Mouse (Mus musculus) heart, adult 9 months (tissue): ENCODE results near the gene Gsx2.

Experiments
- DNase-seq, 2 experiments: peaks; one replicate each; pipeline ENCODE4 v3.0.0; 2022; ENCODE audit warnings: low spot score in 2 of 2

The Gsx2 gene

DNA sequence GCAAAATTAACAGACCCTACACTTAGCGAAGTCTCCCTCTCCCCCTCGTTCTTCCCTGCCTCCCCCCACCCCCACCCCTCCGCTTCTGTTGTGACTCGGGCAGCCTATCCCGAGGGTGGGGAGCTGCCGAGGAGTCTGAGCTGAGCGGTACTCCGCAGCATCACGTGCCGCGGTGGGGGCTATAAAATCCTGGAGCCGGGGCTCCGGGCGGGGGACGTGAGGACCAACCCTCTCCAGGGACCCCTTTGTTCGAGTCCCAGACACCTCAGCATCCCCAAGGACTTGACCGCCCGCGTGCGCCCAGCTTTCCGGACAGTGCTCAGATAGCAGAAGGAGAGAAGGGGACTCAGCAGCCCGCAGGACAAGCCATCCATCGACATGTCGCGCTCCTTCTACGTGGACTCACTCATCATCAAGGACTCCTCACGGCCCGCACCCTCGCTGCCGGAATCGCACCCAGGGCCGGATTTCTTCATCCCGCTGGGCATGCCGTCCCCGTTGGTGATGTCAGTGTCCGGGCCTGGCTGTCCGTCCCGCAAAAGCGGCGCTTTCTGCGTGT lies at the start of gene Gsx2:
Gene Gsx2 (plus strand): TSS at position 219 of the 559 bp plus-strand sequence.
- no peak for DNase-seq

DNA sequence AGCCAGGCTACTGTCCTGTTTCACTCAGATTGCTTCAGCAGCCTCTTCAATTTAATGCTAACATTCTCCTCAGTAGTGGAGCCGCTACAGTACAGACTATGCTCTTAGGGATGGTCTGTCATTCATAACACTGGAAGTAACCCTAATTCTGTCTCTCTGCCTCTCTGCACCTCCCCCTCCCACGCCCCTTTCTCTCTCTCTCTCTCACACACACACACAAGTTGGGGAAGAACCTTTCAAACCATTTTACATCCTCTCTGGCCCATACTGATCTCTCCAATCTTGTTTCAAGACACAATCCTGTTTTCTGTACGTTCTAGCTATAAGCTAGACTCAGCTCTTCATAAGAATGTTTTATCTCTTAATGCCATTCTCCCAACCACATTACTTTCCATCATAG lies 39.9 kb upstream of the Gsx2 start:
- no peak for DNase-seq

DNA sequence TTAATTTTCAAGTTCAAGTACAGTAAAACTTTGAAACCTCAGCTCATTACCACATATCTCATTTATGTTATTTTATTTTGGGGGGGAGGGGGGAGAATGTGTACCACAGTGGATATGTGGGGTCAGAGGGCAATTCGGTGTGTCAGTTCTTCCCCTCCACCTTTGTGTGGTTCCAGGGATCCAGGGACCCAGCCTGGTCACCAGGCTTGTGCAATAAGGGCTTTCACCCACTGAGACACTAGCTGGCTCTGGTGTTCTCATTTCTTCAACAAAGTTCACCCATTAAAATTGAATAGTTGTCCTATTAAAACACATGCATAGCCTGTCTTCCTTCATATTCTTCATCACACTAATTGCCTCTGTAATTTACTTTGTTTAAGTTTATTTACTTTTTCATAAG lies 36.1 kb upstream of the Gsx2 start:
- no peak for DNase-seq

DNA sequence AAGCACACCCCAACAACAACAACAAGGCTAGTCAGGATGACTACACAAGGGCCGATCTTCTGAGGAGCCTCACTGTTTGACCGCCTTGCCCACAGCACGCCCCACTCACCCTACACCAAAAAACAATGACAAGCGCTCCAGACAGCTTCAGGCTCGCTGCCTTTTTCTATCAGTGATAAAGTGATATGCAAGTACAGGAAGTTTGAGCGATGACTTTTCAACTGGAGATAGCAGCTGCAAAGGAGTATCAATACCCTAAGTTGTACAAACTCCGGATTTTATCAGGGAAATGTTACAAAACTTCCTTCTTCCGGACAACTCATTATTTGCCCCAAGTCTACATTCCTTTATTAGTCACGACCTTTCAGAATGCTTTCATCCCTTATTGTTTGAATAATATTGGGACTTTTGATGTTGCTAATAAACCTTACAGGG lies 32.4 kb upstream of the Gsx2 start:
- DNase-seq, result no peak

DNA sequence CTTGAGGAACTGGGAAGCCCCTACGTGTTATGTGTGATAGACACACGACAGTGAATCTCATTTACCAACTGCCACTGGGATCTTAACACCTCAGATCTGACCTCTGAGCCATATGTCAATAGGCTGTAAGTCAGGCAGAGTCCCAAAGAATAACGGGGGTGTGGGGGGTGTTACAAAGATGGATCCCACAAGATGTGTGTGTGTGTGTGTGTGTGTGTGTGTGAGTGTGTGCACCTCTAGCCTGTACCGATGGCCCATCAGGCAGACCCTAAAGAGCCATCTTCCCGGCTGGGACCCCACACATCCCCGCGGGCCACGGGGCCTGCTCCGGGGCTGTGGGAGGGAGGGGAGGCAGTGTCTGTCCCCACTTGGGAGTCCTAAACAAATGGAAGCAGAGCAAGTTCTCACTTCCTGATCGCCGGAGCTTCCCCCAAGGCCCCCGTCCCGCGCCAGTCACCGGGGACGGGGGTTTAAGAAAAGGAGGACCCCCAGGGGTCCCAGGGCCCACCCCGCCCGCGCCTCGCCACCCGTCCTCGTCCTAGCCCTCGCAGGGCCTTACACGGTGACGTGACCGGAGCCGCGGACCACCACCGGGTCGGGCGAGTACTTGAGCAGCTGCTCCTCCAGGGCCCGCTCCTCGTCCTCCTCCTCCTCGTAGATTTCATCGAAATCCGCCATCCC lies 31.6 kb upstream of the Gsx2 start:
- peak in 1 of 2 experiments; percentile 22 for DNase-seq

DNA sequence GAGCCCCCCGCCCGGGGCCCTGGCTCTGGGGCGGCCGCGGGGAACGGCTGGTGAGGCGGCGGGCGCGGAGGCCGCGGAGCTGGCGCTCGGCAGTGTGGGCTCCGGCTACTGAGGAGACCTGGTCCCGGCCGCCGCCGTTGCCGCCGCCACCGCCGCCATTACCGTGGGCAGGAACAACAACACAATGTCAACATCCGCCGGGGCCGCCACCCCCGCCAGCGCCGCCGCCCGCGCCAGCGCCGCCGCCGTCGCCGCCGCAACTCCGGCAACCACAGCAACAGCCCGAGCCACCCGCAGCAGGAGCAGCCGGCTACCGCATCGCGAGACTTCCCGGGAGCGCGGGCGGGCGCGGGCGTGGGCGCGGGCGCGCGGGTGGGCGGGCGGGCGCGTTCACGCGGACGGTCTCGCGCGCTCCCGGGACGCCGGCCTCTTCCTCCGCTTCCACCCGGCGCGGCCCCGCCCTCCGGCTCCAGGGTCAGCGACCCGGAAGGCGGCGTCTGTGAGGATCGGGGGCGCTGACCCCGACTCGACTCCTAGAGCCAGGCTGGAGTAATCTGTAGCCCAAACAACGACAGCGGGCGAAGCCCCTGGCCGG lies 31.0 kb upstream of the Gsx2 start, which contains the start of gene Chic2:
Gene Chic2 (minus strand): TSS at position 465 of the 595 bp plus-strand sequence.
- DNase-seq, result peak; percentile 89 to 93

DNA sequence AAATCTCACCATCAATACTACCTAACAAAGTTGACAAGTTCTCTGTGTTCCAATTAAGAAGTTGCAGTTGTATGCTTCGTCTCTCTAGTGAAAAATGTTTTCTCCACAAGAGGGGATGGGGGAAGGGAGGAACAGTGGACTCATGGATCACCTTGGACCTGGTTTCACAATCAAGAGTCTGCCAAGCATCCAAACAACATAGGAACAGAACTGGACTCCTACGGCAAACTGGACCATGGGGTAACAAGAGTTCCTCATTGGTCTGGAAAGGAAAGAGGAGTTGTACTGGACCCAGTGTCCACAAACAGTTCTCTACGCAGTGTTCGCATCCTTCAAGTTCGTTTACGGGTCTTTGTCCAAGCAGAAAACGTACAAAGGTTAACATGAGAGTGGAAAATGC lies 30.0 kb upstream of the Gsx2 start:
- DNase-seq, result no peak

DNA sequence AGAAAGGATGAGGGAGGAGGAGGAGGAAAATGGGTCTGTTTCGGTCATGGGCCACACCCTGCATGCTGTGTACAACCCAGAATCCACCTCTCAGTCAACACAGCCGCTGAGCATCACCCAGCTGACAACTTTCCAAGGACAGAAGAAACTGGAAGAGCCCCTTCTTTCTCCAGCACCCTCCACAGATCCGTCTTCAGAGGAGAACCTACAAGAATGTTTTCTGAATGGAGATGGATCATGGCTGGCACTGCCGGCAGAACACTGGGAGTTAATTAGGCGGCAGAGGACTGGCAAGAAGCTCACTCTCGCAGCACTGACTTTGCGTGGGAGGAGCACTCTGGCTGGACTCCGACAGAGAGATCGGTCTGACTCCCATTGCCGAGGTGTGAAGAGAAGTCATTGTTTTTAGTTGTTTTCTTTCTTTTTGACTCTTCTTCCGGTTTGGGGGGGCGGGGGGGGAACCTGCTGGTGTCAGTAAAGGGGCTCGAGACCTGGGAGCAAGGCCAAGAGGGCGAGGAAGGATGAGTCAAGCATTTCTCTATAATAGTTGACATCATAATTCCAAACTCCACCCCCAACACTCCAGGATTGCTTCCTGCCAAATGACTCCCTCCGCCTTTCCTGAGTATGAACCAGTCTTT lies 28.6 kb upstream of the Gsx2 start:
- peak; percentile 50 to 73 for DNase-seq

DNA sequence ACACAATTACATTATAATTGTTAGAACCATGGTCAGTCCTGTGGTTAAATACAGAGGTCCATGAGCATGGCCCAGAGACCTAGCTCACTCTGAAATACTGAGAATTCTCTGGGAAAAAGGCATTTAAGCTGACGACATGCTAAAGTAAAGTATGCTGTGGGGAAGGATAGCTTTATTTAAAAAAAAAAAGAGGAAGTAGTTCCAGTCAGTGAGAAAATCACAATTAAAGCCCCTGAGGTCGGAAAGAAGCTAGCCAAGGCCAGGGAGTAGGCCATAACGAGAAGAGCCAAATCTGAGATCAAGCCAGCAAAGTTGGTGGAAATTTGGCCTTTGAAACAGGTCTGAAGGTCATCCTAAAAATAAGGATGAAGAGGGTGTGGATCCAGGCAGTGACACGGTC lies 24.3 kb upstream of the Gsx2 start:
- DNase-seq, result no peak

DNA sequence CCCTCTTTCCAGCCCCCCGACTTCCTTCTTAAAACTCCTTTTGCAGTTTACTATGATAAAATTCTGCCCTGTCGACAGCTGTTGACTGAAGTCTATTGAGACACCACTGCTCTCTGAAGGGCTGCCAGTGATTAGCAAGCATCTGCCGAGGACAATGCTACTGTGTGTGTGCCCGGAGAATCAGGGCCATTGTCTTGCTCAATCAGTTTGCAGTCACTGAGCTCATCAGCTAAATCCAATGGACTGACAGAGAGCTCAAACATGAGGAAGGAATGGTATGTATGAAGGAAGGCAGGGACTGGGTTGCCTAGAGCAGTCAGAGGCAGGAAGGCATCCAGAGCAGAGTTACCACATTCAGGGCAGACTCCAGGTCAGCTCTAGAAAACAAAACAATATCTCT lies 12.2 kb upstream of the Gsx2 start:
- no peak for DNase-seq

DNA sequence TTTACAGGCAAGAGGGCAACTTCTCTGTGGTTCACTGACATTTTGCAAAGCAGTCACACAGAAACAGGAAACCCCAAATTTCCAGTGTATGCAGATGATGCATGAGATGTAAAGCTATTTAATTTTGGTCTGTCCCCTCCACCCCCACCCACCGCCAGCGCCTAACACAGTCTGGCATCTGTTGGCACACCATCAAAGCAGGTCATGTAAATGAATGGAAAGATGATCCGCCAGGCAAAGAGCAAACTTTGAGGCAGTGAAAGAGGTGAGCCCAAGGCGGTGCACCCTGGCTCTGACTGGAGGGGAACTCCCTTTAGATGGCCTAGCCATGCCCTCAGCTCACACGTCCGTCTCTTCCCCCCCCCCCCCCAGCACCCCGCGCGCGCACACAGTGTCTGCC lies 8.7 kb upstream of the Gsx2 start:
- no peak for DNase-seq

DNA sequence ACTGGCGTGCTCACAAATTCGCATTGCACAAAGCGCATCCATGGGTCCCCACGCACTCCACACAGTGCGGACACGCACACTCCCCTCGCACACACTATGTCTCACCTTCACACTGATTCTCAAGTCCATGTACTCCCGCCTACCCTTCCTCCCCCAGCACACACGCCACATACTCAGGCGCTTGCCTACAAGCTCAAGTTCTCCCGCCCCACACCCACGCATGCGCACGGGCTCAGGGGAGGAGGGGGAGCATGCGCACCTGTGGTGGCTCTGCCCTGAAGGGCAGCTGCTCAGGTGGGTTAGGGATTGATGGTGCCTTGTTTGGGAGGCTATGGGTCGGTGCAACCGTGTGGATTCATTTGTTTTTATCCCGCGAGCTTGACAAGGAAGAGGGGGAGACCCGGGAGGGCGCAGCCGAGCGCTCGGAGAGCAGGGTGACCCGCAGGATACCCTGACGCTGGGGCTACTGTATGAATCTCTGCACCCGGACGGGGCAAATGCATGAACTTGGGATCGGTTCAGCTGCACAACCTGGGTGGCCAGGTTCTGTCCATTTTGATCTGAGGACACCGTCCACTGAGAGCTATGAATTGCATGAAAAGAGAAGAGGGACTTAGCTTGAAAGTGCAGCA lies 8.2 kb upstream of the Gsx2 start:
- no peak for DNase-seq

DNA sequence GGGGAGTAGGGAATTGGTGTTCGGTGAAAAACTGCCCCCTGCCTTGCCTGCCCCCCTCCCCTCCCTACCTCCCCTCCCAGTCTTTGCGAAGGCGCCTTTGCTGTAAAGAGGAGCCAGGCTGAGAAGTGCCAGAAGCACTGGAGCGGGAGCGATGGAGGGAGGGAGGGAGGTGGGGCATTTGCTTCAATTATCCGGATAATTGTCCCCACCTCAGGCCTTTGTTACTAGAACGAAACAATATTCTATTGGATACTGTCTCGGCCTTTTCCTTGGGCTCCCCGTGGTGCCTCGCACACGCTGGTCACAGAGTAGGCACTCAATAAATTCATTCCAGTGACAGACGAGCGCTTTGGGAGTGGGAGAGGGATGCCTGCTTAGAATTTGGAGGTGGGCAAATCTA lies 5.3 kb upstream of the Gsx2 start:
- DNase-seq, result no peak

DNA sequence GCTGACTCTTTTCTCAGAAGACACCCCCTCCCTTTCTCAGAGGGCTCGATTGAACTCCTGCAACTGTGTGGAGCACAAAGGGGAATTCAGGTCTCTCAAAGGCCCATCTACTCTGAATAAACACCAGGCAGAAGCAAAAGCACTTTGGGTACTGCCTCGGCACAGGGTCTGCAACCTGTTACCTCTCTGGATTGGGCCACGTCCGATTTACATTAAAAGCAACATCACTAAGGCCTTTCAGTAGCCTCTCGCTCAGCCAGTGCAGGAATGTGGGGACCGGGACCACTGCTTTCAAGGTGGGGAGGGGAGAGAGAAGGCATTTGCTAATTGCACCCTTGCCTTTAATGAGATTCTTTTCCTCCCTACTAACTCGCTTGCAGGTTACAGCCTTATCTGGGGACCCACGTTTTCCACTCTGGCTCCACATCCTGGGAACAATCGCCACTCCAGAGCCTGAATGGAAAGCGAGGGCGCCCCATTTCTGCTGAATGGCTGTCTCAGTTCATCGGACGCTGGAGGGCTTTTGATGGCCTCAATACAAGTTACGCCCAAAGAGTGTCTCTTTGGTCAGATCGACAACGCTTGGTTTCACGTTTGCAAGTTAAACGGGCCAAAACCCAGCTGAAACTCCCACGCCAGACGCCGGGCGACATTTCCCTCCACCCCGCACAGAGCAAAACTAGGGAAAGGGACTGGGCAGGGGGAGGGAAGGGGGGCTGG lies 4.6 kb upstream of the Gsx2 start:
- no peak for DNase-seq

DNA sequence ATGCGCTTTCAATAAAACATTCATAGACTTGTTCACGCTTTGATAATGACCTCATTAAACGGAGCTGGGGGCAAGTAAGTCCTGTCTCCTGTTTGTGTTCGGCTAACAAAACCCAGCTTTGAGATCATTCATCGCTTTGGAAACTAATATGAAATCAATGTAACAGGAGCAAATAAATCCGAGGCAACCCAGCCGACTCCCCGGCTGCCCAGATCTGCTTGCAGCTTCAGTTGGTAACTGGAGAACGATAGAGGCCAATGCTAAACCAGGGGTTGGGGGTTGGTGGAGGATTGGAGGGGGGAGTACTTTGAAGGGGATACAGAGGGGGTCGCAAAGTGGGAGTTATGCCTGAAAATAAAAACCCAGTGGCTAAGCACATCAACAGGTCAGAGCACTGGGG lies 3.5 kb upstream of the Gsx2 start:
- no peak for DNase-seq

DNA sequence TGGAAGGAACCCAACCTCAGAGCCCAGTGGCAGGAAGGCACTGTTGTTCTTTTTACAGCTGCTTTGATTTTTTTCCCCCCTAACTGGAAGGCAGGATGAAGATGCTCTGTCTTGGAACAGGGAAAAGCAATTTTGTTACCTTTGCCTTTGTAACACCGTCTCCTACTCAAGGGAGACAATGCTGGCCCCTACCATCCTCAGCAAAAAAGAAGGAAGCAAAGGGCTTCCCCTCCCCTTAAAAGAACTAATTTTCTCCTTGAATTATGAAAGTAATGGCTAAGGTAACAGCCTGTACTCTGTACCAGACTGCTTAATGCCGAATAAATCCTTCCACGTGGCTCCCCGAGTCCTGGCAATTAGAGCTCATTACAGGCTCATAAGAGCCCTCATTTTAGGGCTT lies 2.9 kb upstream of the Gsx2 start:
- DNase-seq, result no peak

DNA sequence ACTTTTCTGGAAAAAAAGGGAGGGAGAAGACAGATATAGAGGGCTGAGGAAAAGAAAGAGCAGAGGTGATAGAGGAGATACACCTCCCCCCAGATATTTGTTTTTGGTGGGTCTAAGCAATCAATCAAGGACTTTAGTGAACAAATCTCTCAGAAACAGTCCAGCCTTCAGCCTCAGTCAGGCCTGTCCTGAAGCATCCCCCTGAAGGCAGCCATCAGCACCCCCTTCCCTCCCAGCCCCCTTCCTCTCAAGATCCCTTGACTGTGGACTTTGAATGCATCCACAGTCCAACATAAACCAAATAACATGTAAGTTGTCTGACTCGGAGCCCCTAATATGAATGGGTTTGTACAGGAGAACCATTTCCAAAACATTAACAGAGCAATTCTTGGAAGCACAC lies 2.2 kb upstream of the Gsx2 start:
- DNase-seq, result no peak

DNA sequence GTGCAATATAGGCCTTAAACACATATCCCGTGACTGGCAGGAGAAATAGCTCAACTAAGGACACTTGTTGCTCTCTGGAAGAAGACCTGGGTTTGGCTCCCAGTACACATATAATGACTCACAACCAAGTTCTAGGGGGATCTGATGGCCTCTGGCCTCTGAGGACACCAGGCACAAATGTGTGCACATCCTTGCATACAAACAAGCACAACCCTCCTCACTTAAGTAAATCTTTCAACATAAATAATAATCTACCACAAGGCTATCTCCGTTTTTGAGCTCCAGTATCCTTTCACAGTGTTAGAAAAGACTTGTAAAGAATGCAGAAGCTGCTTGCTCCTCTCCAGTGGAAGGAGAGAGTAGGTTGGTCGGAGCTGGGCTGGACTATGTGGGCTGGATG lies 1.7 kb upstream of the Gsx2 start:
- no peak for DNase-seq

DNA sequence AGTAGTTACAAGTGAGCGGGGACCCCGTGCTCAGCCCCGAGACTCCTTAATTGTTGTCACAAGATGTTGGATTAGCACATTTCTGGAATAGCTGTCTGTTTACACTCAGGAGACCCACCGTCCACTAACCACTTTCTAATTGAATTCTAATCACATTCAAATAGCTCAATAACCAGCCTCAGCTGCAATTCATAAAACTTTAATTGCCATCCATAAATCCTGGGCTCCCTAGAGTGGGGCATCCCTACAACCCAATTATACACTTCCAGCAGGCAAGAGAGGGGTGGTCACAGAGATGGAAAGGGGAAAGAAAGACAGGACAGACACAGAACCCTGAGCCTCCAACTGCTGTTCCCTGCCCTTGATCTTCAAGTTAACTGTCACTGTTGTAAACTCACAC lies 1.3 kb upstream of the Gsx2 start:
- no peak for DNase-seq

DNA sequence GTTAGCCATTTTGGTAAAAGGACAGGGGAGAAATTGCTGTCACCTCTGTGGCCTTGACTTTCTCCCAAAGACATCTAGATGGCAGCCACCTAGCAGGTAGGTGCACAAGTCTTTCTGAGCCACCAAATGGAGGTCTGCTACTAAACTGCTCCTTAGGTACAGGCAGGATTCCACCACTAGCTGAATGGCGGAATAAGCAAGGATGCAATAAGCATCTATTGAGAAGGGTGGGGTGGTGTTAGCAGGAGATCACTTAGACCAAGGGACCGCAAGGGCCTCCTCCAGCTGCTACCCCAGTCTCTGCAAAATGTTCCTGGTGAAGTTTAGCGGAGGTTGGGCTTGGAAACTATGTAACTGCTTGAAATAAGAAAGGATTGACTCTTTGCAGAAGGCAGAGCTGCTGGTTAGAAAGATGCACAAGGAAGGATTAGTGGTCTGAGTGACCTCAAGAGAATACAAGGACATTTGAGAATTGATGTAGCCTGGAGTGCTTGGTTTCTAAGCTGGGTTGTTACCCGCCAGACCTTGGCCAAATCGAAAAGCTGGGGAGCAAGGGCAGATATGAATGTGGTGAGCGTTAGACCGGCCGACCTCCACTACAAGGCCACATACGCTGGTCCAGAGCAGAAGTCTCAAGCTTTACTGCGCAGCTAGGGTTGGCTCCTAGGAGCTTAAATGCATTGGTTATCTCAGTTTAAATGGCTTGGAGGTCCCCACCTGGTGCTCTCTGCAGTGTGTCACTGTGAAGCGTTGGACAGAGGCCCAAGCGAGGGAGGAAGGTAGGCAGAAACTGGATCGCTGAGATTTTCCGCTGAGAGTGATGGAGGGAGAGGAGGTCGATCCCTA lies 641 bp upstream of the Gsx2 start:
- DNase-seq, result no peak
